Mouse (Mus musculus): ENCODE results near the gene Stag1. TPM values are rescaled to one million over a fixed set of nuclear protein-coding genes. Genes with fewer than 3 reads are reported as not detected.
A peak's percentile ranks its signal among the peaks of the same experiment; 100 is the strongest.

Gene Stag1
- polyA plus RNA-seq, 1 experiment = 72.8 TPM

- H3K9me3 ChIP-seq (replicated peaks; ENCODE audit: control insufficient read depth, insufficient read depth, low read length, poor library complexity, severe bottlenecking) = no peaks in the 10 kb centered on the region
- no peaks in the 10 kb centered on the region for H3K4me1 ChIP-seq (ENCODE audit: control insufficient read depth, insufficient read depth, low read length)
- peaks cover 3% of the 10 kb centered on the region; the same call in 1 of the 2 replicates for H3K27me3 ChIP-seq (ENCODE audit: control insufficient read depth, insufficient read depth, low read length, poor library complexity, severe bottlenecking)
- TF ChIP-seq POLR2A (IDR thresholded peaks at IDR 0.05; ENCODE audit: insufficient read depth, low read length) (no peak), EP300 (IDR thresholded peaks at IDR 0.05; ENCODE audit: insufficient read depth, low read depth, low read length) (no peak), CTCF (IDR thresholded peaks at IDR 0.05; ENCODE audit: low read depth, low read length) (peak; percentile 10)
- H3K27ac ChIP-seq (ENCODE audit: insufficient read depth, low read length) = no peak overlapping the region
- H3K4me3 ChIP-seq (ENCODE audit: low read depth, low read length) = peak overlapping the region; percentile 85
- H3K36me3 ChIP-seq (ENCODE audit: control insufficient read depth, insufficient read depth, low read length, poor library complexity, severe bottlenecking) = no peaks in the 10 kb centered on the region
- H3K9ac ChIP-seq (ENCODE audit: low read depth, poor library complexity, severe bottlenecking) = peak overlapping the region; percentile 51; the same call in 1 of the 2 replicates
Observed at GRCm38 (mm10) chr9:100569798-100570625, 27.6 kb upstream of the Stag1 start.

GRCm38 (mm10) chr9:100570626-100571233 lies 26.9 kb upstream of the Stag1 start, which contains the start of gene Slc35g2:
Gene Slc35g2, minus strand, starts transcription at chr9:100571090.
- no peaks in the 10 kb centered on the region for H3K9me3 ChIP-seq (replicated peaks; ENCODE audit: control insufficient read depth, insufficient read depth, low read length, poor library complexity, severe bottlenecking)
- peak within 1 kb of the TSS; percentile 51 for H3K9ac ChIP-seq (ENCODE audit: low read depth, poor library complexity, severe bottlenecking)
- no peaks in the 10 kb centered on the region for H3K4me1 ChIP-seq (ENCODE audit: control insufficient read depth, insufficient read depth, low read length)
- H3K27me3 ChIP-seq (ENCODE audit: control insufficient read depth, insufficient read depth, low read length, poor library complexity, severe bottlenecking) = peaks cover 3% of the 10 kb centered on the region; the same call in 1 of the 2 replicates
- peak within 1 kb of the TSS; percentile 85 for H3K4me3 ChIP-seq (ENCODE audit: low read depth, low read length)
- TF ChIP-seq EP300 (IDR thresholded peaks at IDR 0.05; ENCODE audit: insufficient read depth, low read depth, low read length) = no peak
- no peak for TF ChIP-seq CTCF (IDR thresholded peaks at IDR 0.05; ENCODE audit: low read depth, low read length)
- TF ChIP-seq POLR2A (IDR thresholded peaks at IDR 0.05; ENCODE audit: insufficient read depth, low read length) = no peak
- no peak within 1 kb of the TSS for H3K27ac ChIP-seq (ENCODE audit: insufficient read depth, low read length)
- H3K36me3 ChIP-seq (ENCODE audit: control insufficient read depth, insufficient read depth, low read length, poor library complexity, severe bottlenecking) = no peaks in the 10 kb centered on the region

- Histone ChIP-seq H3K36me3 (ENCODE audit: control insufficient read depth, insufficient read depth, low read length, poor library complexity, severe bottlenecking) (no peaks in the 10 kb centered on the region), H3K9me3 (replicated peaks; ENCODE audit: control insufficient read depth, insufficient read depth, low read length, poor library complexity, severe bottlenecking) (no peaks in the 10 kb centered on the region), H3K9ac (ENCODE audit: low read depth, poor library complexity, severe bottlenecking) (0 out of 2 replicates have a peak overlapping the region, but pooled peaks have one; percentile 51), H3K27ac (ENCODE audit: insufficient read depth, low read length) (no peak overlapping the region), H3K4me3 (ENCODE audit: low read depth, low read length) (no peak overlapping the region), H3K4me1 (ENCODE audit: control insufficient read depth, insufficient read depth, low read length) (no peaks in the 10 kb centered on the region), H3K27me3 (ENCODE audit: control insufficient read depth, insufficient read depth, low read length, poor library complexity, severe bottlenecking) (peaks cover 3% of the 10 kb centered on the region; the same call in 1 of the 2 replicates)
- TF ChIP-seq CTCF (IDR thresholded peaks at IDR 0.05; ENCODE audit: low read depth, low read length) (no peak), EP300 (IDR thresholded peaks at IDR 0.05; ENCODE audit: insufficient read depth, low read depth, low read length) (no peak), POLR2A (IDR thresholded peaks at IDR 0.05; ENCODE audit: insufficient read depth, low read length) (no peak)
Observed at GRCm38 (mm10) chr9:100571511-100571910, 26.1 kb upstream of the Stag1 start.

GRCm38 (mm10) chr9:100573300-100573699 lies 24.3 kb upstream of the Stag1 start:
- Histone ChIP-seq H3K9me3 (replicated peaks; ENCODE audit: control insufficient read depth, insufficient read depth, low read length, poor library complexity, severe bottlenecking) (no peaks in the 10 kb centered on the region), H3K36me3 (ENCODE audit: control insufficient read depth, insufficient read depth, low read length, poor library complexity, severe bottlenecking) (no peaks in the 10 kb centered on the region), H3K9ac (ENCODE audit: low read depth, poor library complexity, severe bottlenecking) (no peak overlapping the region), H3K27me3 (ENCODE audit: control insufficient read depth, insufficient read depth, low read length, poor library complexity, severe bottlenecking) (peaks cover 3% of the 10 kb centered on the region; the same call in 1 of the 2 replicates), H3K4me1 (ENCODE audit: control insufficient read depth, insufficient read depth, low read length) (no peaks in the 10 kb centered on the region), H3K4me3 (ENCODE audit: low read depth, low read length) (no peak overlapping the region), H3K27ac (ENCODE audit: insufficient read depth, low read length) (no peak overlapping the region)
- no peak for TF ChIP-seq CTCF (IDR thresholded peaks at IDR 0.05; ENCODE audit: low read depth, low read length)
- TF ChIP-seq EP300 (IDR thresholded peaks at IDR 0.05; ENCODE audit: insufficient read depth, low read depth, low read length) = no peak
- TF ChIP-seq POLR2A (IDR thresholded peaks at IDR 0.05; ENCODE audit: insufficient read depth, low read length) = no peak

GRCm38 (mm10) chr9:100573942-100574341 lies 23.7 kb upstream of the Stag1 start:
- Histone ChIP-seq H3K9me3 (replicated peaks; ENCODE audit: control insufficient read depth, insufficient read depth, low read length, poor library complexity, severe bottlenecking) (no peaks in the 10 kb centered on the region), H3K27ac (ENCODE audit: insufficient read depth, low read length) (no peak overlapping the region), H3K27me3 (ENCODE audit: control insufficient read depth, insufficient read depth, low read length, poor library complexity, severe bottlenecking) (peaks cover 3% of the 10 kb centered on the region; the same call in 1 of the 2 replicates), H3K4me1 (ENCODE audit: control insufficient read depth, insufficient read depth, low read length) (no peaks in the 10 kb centered on the region), H3K36me3 (ENCODE audit: control insufficient read depth, insufficient read depth, low read length, poor library complexity, severe bottlenecking) (no peaks in the 10 kb centered on the region), H3K9ac (ENCODE audit: low read depth, poor library complexity, severe bottlenecking) (no peak overlapping the region), H3K4me3 (ENCODE audit: low read depth, low read length) (no peak overlapping the region)
- no peak for TF ChIP-seq CTCF (IDR thresholded peaks at IDR 0.05; ENCODE audit: low read depth, low read length)
- no peak for TF ChIP-seq EP300 (IDR thresholded peaks at IDR 0.05; ENCODE audit: insufficient read depth, low read depth, low read length)
- no peak for TF ChIP-seq POLR2A (IDR thresholded peaks at IDR 0.05; ENCODE audit: insufficient read depth, low read length)
